Mouse (Mus musculus): ENCODE measurements at regions not wholly inside any gene's neighbourhood (a gene's known extent, or its start where the extent isn't known, plus 50 kb on each side); places are given as distances from the start of the nearest gene placed in this dataset.
"Not testable (repeated sequence)": the region's sequence is repeated elsewhere in the genome, so short reads cannot be mapped to it uniquely, and the experiment has no call there.

- DNase-seq = no peak
These were observed 209.9 kb downstream of the Med10 start for GRCm38 (mm10) chr13:70012123-70012522.

- no peak for DNase-seq
These were observed 213.0 kb downstream of the Med10 start for GRCm38 (mm10) chr13:70015183-70015582.

DNA sequence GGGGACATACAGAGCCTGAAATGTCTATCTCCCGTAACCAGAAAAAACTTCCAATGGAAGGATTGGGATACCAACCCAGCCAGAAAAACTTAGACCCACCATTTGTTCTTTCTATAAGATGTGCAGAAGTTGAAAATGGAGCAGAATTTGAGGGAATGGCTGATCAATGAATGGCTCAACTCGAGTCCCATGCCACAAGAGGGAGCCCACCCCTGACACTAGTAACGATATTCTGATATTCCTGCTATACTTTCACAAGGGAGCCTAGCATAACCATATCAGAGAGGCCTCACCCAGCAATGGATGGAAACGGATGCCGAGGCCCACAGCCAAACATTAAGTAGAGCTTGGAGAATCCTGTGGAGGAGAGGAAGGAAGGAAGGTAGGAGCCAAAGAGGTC, 215.3 kb downstream of the Med10 start:
- DNase-seq = no peak

- DNase-seq = no peak
These were observed 218.0 kb downstream of the Med10 start for GRCm38 (mm10) chr13:70019999-70020838.

GRCm38 (mm10) chr13:70033249-70033648, 231.1 kb downstream of the Med10 start:
- no peak for DNase-seq

GRCm38 (mm10) chr13:70033763-70034162, 231.6 kb downstream of the Med10 start:
- no peak for DNase-seq

- no peak for DNase-seq
These were observed 235.9 kb downstream of the Med10 start for GRCm38 (mm10) chr13:70037985-70038667.

DNA sequence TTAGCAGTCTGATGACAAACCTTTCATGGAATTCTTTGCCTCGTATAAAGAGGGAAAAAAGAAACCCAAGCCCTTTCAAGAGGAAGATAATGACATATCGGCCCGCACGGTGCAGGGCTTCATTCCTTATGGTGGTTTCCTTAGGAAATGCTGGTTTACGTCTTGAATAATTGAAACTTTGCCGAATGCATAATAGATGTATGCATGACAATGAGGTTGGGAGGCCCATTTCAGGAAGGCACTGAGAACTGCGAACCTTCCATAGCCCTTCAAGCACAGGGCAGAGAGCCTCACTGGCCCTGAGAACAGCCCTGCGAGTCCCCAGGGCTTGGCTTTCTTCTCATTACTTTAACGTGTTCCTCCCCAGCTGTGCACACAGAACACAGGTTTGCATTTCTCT, 255.7 kb downstream of the Med10 start:
- DNase-seq = no peak

- no peak for DNase-seq
These were observed 259.3 kb downstream of the Med10 start for GRCm38 (mm10) chr13:70061363-70061945.

DNA sequence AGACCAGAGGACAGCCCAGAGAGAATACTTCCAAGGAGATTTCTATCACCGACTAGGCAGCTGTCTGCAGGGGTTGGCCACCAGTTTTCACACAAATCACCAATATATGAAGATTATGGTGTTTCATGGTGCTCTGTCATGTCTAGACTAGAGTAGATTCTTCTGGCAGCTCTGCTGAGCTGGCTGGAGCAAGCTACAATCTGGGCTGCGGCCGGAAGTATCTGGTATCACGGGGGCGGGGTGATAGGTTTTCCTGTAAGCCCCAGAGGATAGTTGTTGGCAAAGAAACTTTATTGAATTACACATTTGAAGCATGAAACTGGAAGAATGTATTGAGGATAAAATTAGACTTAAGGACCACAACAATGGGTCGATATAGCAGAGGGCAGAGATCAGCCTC, 271.5 kb downstream of the Med10 start:
- no peak for DNase-seq

DNA sequence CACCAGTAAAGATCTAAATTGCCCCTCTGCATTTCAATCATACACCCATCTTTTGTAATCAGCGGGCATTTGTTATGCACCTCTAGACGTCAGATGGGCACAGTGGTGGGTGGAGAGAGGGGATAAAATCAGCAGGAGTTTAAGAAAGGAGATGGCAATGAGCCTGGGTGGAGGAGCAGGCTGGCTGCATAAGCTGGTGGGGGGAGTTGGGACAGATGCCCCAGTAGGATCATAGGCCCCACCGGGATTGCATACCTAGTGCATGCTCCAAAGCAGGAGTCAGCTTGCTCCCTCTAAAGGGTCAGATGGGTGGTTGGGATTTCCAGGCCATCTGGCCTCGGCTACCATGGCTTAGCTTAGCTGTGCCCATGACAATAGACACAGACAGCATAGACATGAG, 273.2 kb downstream of the Med10 start:
- DNase-seq = no peak

- DNase-seq = no peak
These were observed 278.9 kb downstream of the Med10 start for GRCm38 (mm10) chr13:70081108-70081507.

GRCm38 (mm10) chr13:70092886-70093285, 290.7 kb downstream of the Med10 start:
- no peak for DNase-seq

DNA sequence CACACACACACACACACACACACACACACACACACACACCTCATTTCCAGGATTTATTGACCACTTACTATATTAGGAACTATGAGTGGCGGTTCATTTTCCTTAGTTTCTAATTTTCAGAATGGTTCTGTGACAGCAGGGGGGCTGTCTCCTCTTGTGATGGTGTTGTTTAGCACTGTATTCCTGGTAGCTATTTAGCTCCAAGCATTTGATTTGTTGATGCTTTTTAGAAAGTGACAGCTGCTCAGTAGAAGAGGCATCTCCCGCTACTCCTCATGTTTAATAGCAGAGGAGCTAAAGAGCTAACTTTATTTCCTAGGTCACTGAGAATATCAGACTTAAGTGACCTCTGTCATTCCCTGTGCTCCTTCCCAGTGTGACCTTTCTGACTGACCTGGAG, 291.8 kb downstream of the Med10 start:
- DNase-seq = no peak

- DNase-seq = no peak
These were observed 294.5 kb downstream of the Med10 start for GRCm38 (mm10) chr13:70096430-70097301.

GRCm38 (mm10) chr13:70100091-70100490, 297.9 kb downstream of the Med10 start:
- not testable (repeated sequence) for DNase-seq

DNA sequence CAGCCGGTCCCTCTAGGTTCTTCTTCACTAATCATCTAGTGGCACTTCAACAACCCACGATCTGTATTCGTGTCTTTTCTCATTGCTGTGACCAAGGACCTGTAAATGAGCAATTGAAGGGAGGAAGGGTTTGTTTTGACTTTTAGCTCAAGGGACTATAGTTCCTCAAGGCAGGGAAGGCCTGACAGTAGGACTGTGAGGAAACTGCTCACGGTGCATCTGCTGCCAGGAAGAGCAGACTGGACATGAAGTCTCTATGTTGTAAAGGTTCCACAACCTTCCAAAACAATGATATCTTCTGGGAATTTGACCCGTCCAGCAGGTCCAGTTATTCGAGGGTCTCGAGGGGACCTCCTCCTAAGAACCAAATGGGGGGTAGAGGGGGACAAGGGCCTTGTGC, 300.8 kb downstream of the Med10 start:
- DNase-seq = no peak

- not testable (repeated sequence) for DNase-seq
These were observed 301.3 kb downstream of the Med10 start for GRCm38 (mm10) chr13:70103491-70103890.

GRCm38 (mm10) chr13:70103903-70104302, 301.7 kb downstream of the Med10 start:
- no peak for DNase-seq

DNA sequence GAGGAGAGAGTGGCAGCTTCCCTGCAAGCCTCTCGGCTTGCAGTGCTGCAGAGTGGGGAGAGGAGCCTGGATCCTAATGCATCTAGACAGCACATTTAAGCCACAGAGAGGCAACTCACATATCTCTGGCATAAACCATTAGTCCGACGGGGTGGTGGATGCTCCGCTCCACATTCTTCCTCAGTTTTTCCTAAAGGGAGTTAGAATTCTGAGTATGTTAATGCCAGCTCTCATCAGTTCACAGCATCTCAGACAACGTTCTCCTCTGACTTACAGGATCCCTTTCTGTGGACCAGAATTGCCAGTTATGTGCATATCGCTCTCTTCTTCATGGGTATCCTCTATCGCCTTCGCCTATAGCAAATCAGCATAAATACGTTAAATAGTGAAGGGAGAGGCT, 313.4 kb downstream of the Med10 start:
- DNase-seq = no peak

- no peak for DNase-seq
These were observed 322.8 kb downstream of the Med10 start for GRCm38 (mm10) chr13:70124860-70125545.

GRCm38 (mm10) chr13:70127310-70127709, 325.1 kb downstream of the Med10 start:
- no peak for DNase-seq
